Mouse (Mus musculus) forebrain, postnatal 0 days (tissue): ENCODE measurements around the gene Tfb1m. TPM values are rescaled to one million over a fixed set of nuclear protein-coding genes. Genes with fewer than 3 reads are reported as not detected.

Source experiments
- ATAC-seq: fragments of 200-750 bp; cut with Nextera tagmentation; 2 replicates; pipeline ENCODE4 v1.8.0; 2017; ENCODE audit warnings: mild to moderate bottlenecking, moderate library complexity
- DNase-seq: peaks from one replicate; pipeline ENCODE4 v3.0.0-alpha.2; 2015
- H3K27ac ChIP-seq: fragments of 300-500 bp; sonication (generic); 2 replicates; pipeline ENCODE4 v1.5.1; 2014; ENCODE audit warnings: low read depth, mild to moderate bottlenecking, antibody characterized with exemption, low read length, moderate library complexity, mixed read lengths
- H3K27me3 ChIP-seq: fragments of 300-500 bp; sonication (generic); 2 replicates; pipeline ENCODE4 v1.6.1; 2014; ENCODE audit warnings: mild to moderate bottlenecking, low read length, mixed read lengths; ENCODE audit not compliant: insufficient read depth
- H3K36me3 ChIP-seq: fragments of 300-500 bp; sonication (generic); 2 replicates; pipeline ENCODE4 v1.6.1; 2014; ENCODE audit warnings: mild to moderate bottlenecking, moderate library complexity; ENCODE audit not compliant: insufficient read depth
- H3K4me1 ChIP-seq: fragments of 300-500 bp; sonication (generic); 2 replicates; pipeline ENCODE4 v1.6.1; 2014; ENCODE audit warnings: antibody characterized with exemption; ENCODE audit not compliant: insufficient read depth
- H3K4me2 ChIP-seq: fragments of 300-500 bp; sonication (generic); 2 replicates; pipeline ENCODE4 v1.6.1; 2014; ENCODE audit warnings: low read depth, mild to moderate bottlenecking, moderate library complexity
- H3K4me3 ChIP-seq: fragments of 300-500 bp; sonication (generic); 2 replicates; pipeline ENCODE4 v1.5.1; 2014; ENCODE audit warnings: low read depth, low read length, mixed read lengths
- H3K9ac ChIP-seq: fragments of 300-500 bp; sonication (generic); 2 replicates; pipeline ENCODE4 v1.6.1; 2014; ENCODE audit warnings: mild to moderate bottlenecking
- H3K9me3 ChIP-seq: fragments of 300-500 bp; sonication (generic); 2 replicates; pipeline ENCODE4 v1.6.1; 2016; ENCODE audit warnings: low read length
- CTCF ChIP-seq: sonication (generic); IDR thresholded peaks from 2 replicates; pipeline ENCODE4 v1.5.1; 2016; ENCODE audit warnings: antibody characterized with exemption, control low read depth, low read depth
- WGBS: fragments of 180-500 bp; shearing (Covaris S2); extraction: QIAGEN DNeasy Blood & Tissue Kit; methylation state at CpG from one replicate; pipeline ENCODE4 v1.1.7; 2014; 5-methylcytosine and 5-hydroxymethylcytosine counted together
- polyA plus RNA-seq: library from polyadenylated mRNA; unstranded; fragments of >200 nt; fragmentation: Nextera tagmentation; extraction: Ambion mirVana; gene quantifications from 2 replicates; pipeline ENCODE4 v1.2.1, GENCODE M21; 2015
- total RNA-seq: library from RNA; depleted of rRNA; stranded (reverse); fragments of >200 nt; gene quantifications from 2 replicates; pipeline ENCODE4 v1.2.3, GENCODE M21; 2014

Gene Tfb1m
- total and polyA plus RNA-seq, 2 experiments from 2014 or later: 8.2 to 11.2 TPM

GRCm38 (mm10) chr17:3560534-3560933, 3.0 kb upstream of the Tfb1m start:
- WGBS: 70% methylated on average over 3 of the region's 3 CpGs

GRCm38 (mm10) chr17:3558356-3558870, 832 bp upstream of the Tfb1m start:
- Histone ChIP-seq H3K4me3 (peak overlapping the region; percentile 62), H3K36me3 (no peaks in the 10 kb centered on the region), H3K27me3 (no peaks in the 10 kb centered on the region), H3K9me3 (no peaks in the 10 kb centered on the region), H3K4me2 (peak overlapping the region; percentile 55), H3K4me1 (no peaks in the 10 kb centered on the region), H3K9ac (peak overlapping the region; percentile 54; the same call in 1 of the 2 replicates), H3K27ac (peak overlapping the region; percentile 43; the same call in 1 of the 2 replicates)
- WGBS: 39% methylated on average over 9 of the region's 9 CpGs
- no peak for ATAC-seq
- TF ChIP-seq CTCF: no peak
- no peak for DNase-seq

More at GRCm38 (mm10) chr17:3560534-3560933, 3.0 kb upstream of the Tfb1m start:
- DNase-seq: peak; percentile 54
- peak; percentile 57 for TF ChIP-seq CTCF
- Histone ChIP-seq H3K9me3 (no peaks in the 10 kb centered on the region), H3K36me3 (no peaks in the 10 kb centered on the region), H3K9ac (no peak overlapping the region), H3K4me3 (no peak overlapping the region), H3K27ac (no peak overlapping the region), H3K4me2 (no peak overlapping the region), H3K27me3 (no peaks in the 10 kb centered on the region), H3K4me1 (no peaks in the 10 kb centered on the region)
- no peak for ATAC-seq

- Histone ChIP-seq H3K4me1 (no peaks in the 10 kb centered on the region), H3K4me3 (no peak overlapping the region)
- no peak for ATAC-seq
Measured at GRCm38 (mm10) chr17:3556251-3556650, 1.3 kb downstream of the Tfb1m start.

GRCm38 (mm10) chr17:3547725-3548124, 9.9 kb downstream of the Tfb1m start:
- Histone ChIP-seq H3K4me3 (no peak overlapping the region), H3K27me3 (no peaks in the 10 kb centered on the region), H3K4me2 (no peak overlapping the region), H3K27ac (no peak overlapping the region), H3K4me1 (peaks cover 4% of the 10 kb centered on the region; the same call in 1 of the 2 replicates), H3K9ac (no peak overlapping the region), H3K9me3 (no peaks in the 10 kb centered on the region), H3K36me3 (no peaks in the 10 kb centered on the region)
- 15% methylated on average over 7 of the region's 7 CpGs for WGBS
- DNase-seq (no peak), ATAC-seq (no peak)
- TF ChIP-seq CTCF: no peak

More at GRCm38 (mm10) chr17:3556251-3556650, 1.3 kb downstream of the Tfb1m start:
- WGBS: 71% methylated on average over 1 of the region's 1 CpGs
- Histone ChIP-seq H3K9me3 (no peaks in the 10 kb centered on the region), H3K9ac (no peak overlapping the region), H3K4me2 (no peak overlapping the region), H3K36me3 (no peaks in the 10 kb centered on the region), H3K27ac (no peak overlapping the region), H3K27me3 (no peaks in the 10 kb centered on the region)
- TF ChIP-seq CTCF: no peak
- DNase-seq: no peak

- H3K27me3 ChIP-seq: no peaks in the 10 kb centered on the region
- H3K9ac ChIP-seq: no peak overlapping the region
- TF ChIP-seq CTCF: no peak
- DNase-seq: no peak
- H3K27ac ChIP-seq: no peak overlapping the region
- 79% methylated on average over 5 of the region's 5 CpGs for WGBS
- no peaks in the 10 kb centered on the region for H3K9me3 ChIP-seq
- peak; percentile 77; the same call in 1 of the 2 replicates for ATAC-seq
- no peak overlapping the region for H3K4me3 ChIP-seq
- H3K4me2 ChIP-seq: no peak overlapping the region
- H3K36me3 ChIP-seq: no peaks in the 10 kb centered on the region
- H3K4me1 ChIP-seq: no peaks in the 10 kb centered on the region
Measured at GRCm38 (mm10) chr17:3541033-3541432, 16.5 kb downstream of the Tfb1m start.

- no peak for TF ChIP-seq CTCF
Measured at GRCm38 (mm10) chr17:3540304-3540703, 17.3 kb downstream of the Tfb1m start.

GRCm38 (mm10) chr17:3533425-3533824, 24.2 kb downstream of the Tfb1m start:
- Histone ChIP-seq H3K4me3 (no peak overlapping the region), H3K9ac (no peak overlapping the region), H3K27me3 (no peaks in the 10 kb centered on the region), H3K27ac (no peak overlapping the region), H3K4me2 (no peak overlapping the region), H3K4me1 (no peaks in the 10 kb centered on the region), H3K9me3 (no peaks in the 10 kb centered on the region), H3K36me3 (no peaks in the 10 kb centered on the region)
- 26% methylated on average over 1 of the region's 1 CpGs for WGBS
- TF ChIP-seq CTCF: peak; percentile 77
- peak; percentile 76 for DNase-seq
- peak; percentile 68; the same call in 1 of the 2 replicates for ATAC-seq

More at GRCm38 (mm10) chr17:3540304-3540703, 17.3 kb downstream of the Tfb1m start:
- 90% methylated on average over 2 of the region's 2 CpGs for WGBS
- no peaks in the 10 kb centered on the region for H3K27me3 ChIP-seq
- no peak overlapping the region for H3K9ac ChIP-seq
- DNase-seq (no peak), ATAC-seq (no peak)
- no peaks in the 10 kb centered on the region for H3K9me3 ChIP-seq
- H3K4me1 ChIP-seq: no peaks in the 10 kb centered on the region
- no peak overlapping the region for H3K27ac ChIP-seq
- no peaks in the 10 kb centered on the region for H3K36me3 ChIP-seq
- no peak overlapping the region for H3K4me2 ChIP-seq
- no peak overlapping the region for H3K4me3 ChIP-seq
